Mouse (Mus musculus): Measurements from ENCODE around the gene Atl3. TPM values are rescaled to one million over a fixed set of nuclear protein-coding genes. Genes with fewer than 3 reads are reported as not detected.
A peak's percentile ranks its signal among the peaks of the same experiment; 100 is the strongest.

Gene Atl3
- polyA plus RNA-seq (2015; fragmentation: Nextera tagmentation; extraction: Ambion mirVana), result 14.0 and 16.2 TPM in 2 replicates

DNA sequence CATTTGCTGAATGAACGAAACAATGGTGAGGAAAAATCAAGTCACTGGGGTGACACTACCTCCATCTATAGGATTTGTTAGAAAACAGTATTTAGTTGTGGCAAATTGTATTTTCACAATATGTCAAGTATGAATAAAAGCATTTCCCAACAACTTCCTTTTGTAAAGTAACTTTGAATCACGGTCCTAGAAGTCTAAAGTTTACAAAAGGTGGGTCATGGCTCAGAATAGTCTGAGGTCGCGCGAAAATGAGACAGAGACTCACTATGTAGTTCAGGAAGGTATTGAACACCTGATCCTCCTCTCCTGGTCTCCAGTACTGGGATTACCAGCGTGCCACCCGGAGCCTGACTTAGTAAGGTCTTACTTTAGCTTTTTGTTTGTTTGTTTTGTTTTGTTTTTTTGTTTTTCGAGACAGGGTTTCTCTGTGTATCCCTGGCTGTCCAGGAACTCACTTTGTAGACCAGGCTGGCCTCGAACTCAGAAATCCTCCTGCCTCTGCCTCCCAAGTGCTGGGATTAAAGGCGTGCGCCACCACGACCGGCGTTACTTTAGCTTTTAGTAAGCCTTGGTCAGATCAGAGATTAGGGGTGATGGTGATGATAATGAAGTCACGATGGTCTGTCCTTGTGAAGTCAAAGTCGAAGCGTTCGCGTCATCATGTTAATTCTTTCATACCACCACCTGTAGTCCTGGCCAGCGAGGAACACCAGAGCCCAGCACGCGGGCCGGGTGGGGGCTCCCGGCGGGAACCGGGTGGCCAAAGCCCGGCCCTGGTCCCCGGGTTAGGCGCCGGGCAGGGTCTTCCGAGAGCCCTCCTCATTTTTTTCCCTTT lies at the start of gene Atl3:
TSS of gene Atl3 (plus strand) at position 689 of the 835 bp plus-strand sequence.
- peak within 1 kb of the TSS; percentile 98 for H3K27ac ChIP-seq (ENCODE audit: low read length)
- ATAC-seq (ENCODE audit: insufficient read depth, low FRiP score), result no peak
- 24% methylated on average over 31 of the region's 31 CpGs for WGBS
- no peaks in the 10 kb centered on the region for H3K9me3 ChIP-seq (replicated peaks; ENCODE audit: control insufficient read depth, low read length)
- H3K4me3 ChIP-seq (replicated peaks; ENCODE audit: low read length), result peak within 1 kb of the TSS; percentile 68
- no peaks in the 10 kb centered on the region for H3K27me3 ChIP-seq (ENCODE audit: control insufficient read depth, insufficient read depth, low read length)
- H3K9ac ChIP-seq (ENCODE audit: low read length), result peak within 1 kb of the TSS; percentile 88
- H3K4me1 ChIP-seq (ENCODE audit: control insufficient read depth, insufficient read depth, low read length), result no peaks in the 10 kb centered on the region
- H3K36me3 ChIP-seq (ENCODE audit: control insufficient read depth, insufficient read depth, low read length), result no peaks in the 10 kb centered on the region
- H3K4me2 ChIP-seq (ENCODE audit: low read depth, low read length), result peak within 1 kb of the TSS; percentile 67

DNA sequence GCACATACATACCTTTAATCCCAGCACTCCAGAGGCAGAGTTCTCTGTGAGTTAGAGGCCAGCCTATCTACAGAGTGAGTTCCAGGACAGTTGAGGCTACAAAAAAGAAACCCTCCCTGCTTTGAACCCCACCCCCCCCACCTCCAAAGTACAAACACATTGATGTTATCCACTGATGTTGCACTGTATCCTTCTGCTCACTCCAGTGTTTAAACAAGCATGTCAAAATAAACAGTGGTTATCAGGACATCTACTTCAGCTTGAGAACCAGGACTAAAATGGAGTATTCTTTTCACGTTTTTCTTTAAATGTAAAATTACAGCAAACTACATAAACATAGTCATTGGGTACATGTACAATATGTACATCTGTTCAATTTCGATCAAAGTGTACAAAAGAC lies 48.7 kb upstream of the Atl3 start:
- H3K4me2 ChIP-seq (ENCODE audit: low read depth, low read length), result no peak overlapping the region
- H3K27me3 ChIP-seq (ENCODE audit: control insufficient read depth, insufficient read depth, low read length), result no peaks in the 10 kb centered on the region
- no peaks in the 10 kb centered on the region for H3K4me1 ChIP-seq (ENCODE audit: control insufficient read depth, insufficient read depth, low read length)
- H3K9ac ChIP-seq (ENCODE audit: low read length), result no peak overlapping the region
- H3K4me3 ChIP-seq (replicated peaks; ENCODE audit: low read length), result no peak overlapping the region
- no peak overlapping the region for H3K27ac ChIP-seq (ENCODE audit: low read length)
- ATAC-seq (ENCODE audit: insufficient read depth, low FRiP score), result no peak
- 74% methylated on average over 2 of the region's 2 CpGs for WGBS
- no peaks in the 10 kb centered on the region for H3K36me3 ChIP-seq (ENCODE audit: control insufficient read depth, insufficient read depth, low read length)
- H3K9me3 ChIP-seq (replicated peaks; ENCODE audit: control insufficient read depth, low read length), result no peaks in the 10 kb centered on the region

DNA sequence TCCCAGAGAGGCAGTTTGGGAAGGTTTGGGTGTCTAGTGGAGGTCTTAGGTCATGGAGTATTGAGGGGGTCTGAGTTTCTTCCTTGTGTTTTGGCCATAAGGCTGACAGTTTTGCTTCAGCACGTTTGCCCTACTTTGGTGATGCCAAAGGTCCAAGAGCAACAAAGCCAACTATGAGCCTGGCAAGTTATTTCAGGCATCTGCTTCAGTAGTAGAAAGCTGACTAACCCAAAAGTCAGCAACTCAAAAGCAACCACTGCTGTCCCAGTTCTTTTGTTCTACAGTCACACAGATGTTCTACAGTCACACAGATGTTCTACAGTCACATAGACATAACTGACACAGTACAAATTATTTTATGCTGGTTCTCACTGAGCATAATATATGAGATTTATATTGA lies 48.2 kb upstream of the Atl3 start:
- Histone ChIP-seq H3K9me3 (replicated peaks; ENCODE audit: control insufficient read depth, low read length) (no peaks in the 10 kb centered on the region), H3K27ac (ENCODE audit: low read length) (no peak overlapping the region), H3K27me3 (ENCODE audit: control insufficient read depth, insufficient read depth, low read length) (no peaks in the 10 kb centered on the region), H3K9ac (ENCODE audit: low read length) (no peak overlapping the region), H3K4me2 (ENCODE audit: low read depth, low read length) (no peak overlapping the region), H3K4me3 (replicated peaks; ENCODE audit: low read length) (no peak overlapping the region), H3K36me3 (ENCODE audit: control insufficient read depth, insufficient read depth, low read length) (no peaks in the 10 kb centered on the region), H3K4me1 (ENCODE audit: control insufficient read depth, insufficient read depth, low read length) (no peaks in the 10 kb centered on the region)
- 55% methylated on average over 1 of the region's 1 CpGs for WGBS
- ATAC-seq (ENCODE audit: insufficient read depth, low FRiP score), result no peak

DNA sequence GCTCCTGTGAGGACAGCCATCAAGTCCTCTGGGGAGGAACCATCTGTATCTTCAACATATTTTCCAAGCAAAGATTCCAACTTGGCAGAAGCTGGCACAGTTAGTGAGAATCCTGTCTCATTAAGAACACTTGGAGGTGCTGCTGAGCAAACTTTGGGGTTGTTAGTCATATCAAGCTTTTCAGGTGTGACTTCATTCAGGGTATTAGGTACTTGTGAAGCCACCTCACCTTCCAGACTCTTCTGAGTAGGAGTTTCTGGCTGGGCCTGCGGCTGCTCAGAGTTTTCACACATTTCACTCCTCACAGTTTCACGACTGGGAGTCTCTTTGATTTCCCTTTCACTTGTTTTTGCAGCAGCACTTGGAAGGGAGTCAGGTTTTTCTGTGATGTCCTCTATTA lies 37.0 kb upstream of the Atl3 start:
- no peaks in the 10 kb centered on the region for H3K9me3 ChIP-seq (replicated peaks; ENCODE audit: control insufficient read depth, low read length)
- WGBS, result 62% methylated on average over 2 of the region's 2 CpGs
- no peak for ATAC-seq (ENCODE audit: insufficient read depth, low FRiP score)

DNA sequence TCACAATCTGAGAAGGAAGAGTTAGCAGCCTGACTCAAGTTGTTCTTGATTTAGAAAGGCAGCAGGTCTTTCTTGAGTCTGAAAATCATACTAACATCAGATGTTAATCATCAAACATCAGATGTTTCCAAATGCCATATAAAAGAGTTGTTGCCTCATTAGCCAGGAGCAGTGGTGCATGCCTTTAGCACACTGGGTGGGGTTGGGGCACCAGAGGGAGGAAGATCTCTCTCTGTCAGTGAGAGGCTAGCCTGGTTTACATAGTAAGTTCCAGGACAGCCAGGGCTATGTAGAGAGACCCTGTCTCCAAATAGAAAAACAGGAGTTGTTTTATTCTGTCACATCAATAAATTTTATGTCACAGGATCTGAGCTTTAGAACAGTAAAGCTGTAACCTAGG lies 34.9 kb upstream of the Atl3 start:
- ATAC-seq (ENCODE audit: insufficient read depth, low FRiP score), result no peak
- no peaks in the 10 kb centered on the region for H3K36me3 ChIP-seq (ENCODE audit: control insufficient read depth, insufficient read depth, low read length)

More for the DNA sequence above, 37.0 kb upstream of the Atl3 start:
- Histone ChIP-seq H3K4me3 (replicated peaks; ENCODE audit: low read length) (no peak overlapping the region), H3K9ac (ENCODE audit: low read length) (no peak overlapping the region), H3K36me3 (ENCODE audit: control insufficient read depth, insufficient read depth, low read length) (no peaks in the 10 kb centered on the region), H3K4me2 (ENCODE audit: low read depth, low read length) (no peak overlapping the region), H3K4me1 (ENCODE audit: control insufficient read depth, insufficient read depth, low read length) (no peaks in the 10 kb centered on the region), H3K27me3 (ENCODE audit: control insufficient read depth, insufficient read depth, low read length) (no peaks in the 10 kb centered on the region), H3K27ac (ENCODE audit: low read length) (no peak overlapping the region)

DNA sequence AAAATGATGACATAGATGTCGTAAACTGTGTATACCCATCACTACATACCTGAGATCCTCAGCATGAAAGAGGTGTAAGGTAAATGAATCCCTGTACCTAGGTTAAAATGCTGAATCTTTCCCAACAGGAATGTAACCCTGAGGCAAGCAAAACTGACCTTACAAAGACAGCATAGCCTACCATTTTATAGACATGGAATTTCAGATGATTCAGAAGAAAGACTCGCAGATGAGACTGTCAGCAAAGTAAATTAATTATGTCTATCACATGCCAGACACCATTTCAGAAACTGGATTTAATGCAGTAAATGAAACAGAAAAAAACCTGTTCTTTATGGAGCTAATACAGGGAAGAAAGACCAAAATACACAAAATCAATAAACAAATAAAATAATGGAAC lies 34.5 kb upstream of the Atl3 start:
- Histone ChIP-seq H3K4me3 (replicated peaks; ENCODE audit: low read length) (no peak overlapping the region), H3K4me1 (ENCODE audit: control insufficient read depth, insufficient read depth, low read length) (no peaks in the 10 kb centered on the region), H3K27ac (ENCODE audit: low read length) (no peak overlapping the region), H3K4me2 (ENCODE audit: low read depth, low read length) (no peak overlapping the region), H3K27me3 (ENCODE audit: control insufficient read depth, insufficient read depth, low read length) (no peaks in the 10 kb centered on the region), H3K36me3 (ENCODE audit: control insufficient read depth, insufficient read depth, low read length) (no peaks in the 10 kb centered on the region), H3K9ac (ENCODE audit: low read length) (no peak overlapping the region), H3K9me3 (replicated peaks; ENCODE audit: control insufficient read depth, low read length) (no peaks in the 10 kb centered on the region)
- 90% methylated on average over 2 of the region's 2 CpGs for whole genome bisulfite sequencing
- no peak for ATAC-seq (ENCODE audit: insufficient read depth, low FRiP score)

More for the DNA sequence above, 34.9 kb upstream of the Atl3 start:
- H3K4me2 ChIP-seq (ENCODE audit: low read depth, low read length), result no peak overlapping the region
- H3K9me3 ChIP-seq (replicated peaks; ENCODE audit: control insufficient read depth, low read length), result no peaks in the 10 kb centered on the region
- no peak overlapping the region for H3K4me3 ChIP-seq (replicated peaks; ENCODE audit: low read length)
- H3K9ac ChIP-seq (ENCODE audit: low read length), result no peak overlapping the region
- no peaks in the 10 kb centered on the region for H3K4me1 ChIP-seq (ENCODE audit: control insufficient read depth, insufficient read depth, low read length)
- no peak overlapping the region for H3K27ac ChIP-seq (ENCODE audit: low read length)
- H3K27me3 ChIP-seq (ENCODE audit: control insufficient read depth, insufficient read depth, low read length), result no peaks in the 10 kb centered on the region

DNA sequence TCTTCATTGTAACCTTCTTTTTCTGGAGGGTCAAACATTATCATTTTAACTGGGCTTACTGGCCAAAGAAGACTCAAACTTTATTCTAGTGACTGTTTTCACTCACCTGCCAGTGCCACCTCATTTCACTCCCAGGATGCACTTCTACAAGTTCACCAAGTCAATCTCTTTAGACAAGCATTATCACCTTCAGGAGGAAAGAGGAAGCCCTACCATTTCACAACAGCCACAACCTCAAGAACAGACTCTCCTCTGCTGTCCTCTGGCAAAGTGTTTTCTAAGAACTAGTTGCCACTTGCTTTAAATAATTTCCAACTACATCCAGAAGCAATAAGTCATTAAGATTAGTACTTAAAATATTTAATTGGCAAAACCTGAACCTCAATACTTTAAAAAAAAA lies 25.9 kb upstream of the Atl3 start:
- no peak for ATAC-seq (ENCODE audit: insufficient read depth, low FRiP score)
- Histone ChIP-seq H3K4me1 (ENCODE audit: control insufficient read depth, insufficient read depth, low read length) (no peaks in the 10 kb centered on the region), H3K9me3 (replicated peaks; ENCODE audit: control insufficient read depth, low read length) (no peaks in the 10 kb centered on the region), H3K4me2 (ENCODE audit: low read depth, low read length) (no peak overlapping the region), H3K36me3 (ENCODE audit: control insufficient read depth, insufficient read depth, low read length) (no peaks in the 10 kb centered on the region), H3K4me3 (replicated peaks; ENCODE audit: low read length) (no peak overlapping the region), H3K27ac (ENCODE audit: low read length) (no peak overlapping the region), H3K9ac (ENCODE audit: low read length) (no peak overlapping the region), H3K27me3 (ENCODE audit: control insufficient read depth, insufficient read depth, low read length) (no peaks in the 10 kb centered on the region)

DNA sequence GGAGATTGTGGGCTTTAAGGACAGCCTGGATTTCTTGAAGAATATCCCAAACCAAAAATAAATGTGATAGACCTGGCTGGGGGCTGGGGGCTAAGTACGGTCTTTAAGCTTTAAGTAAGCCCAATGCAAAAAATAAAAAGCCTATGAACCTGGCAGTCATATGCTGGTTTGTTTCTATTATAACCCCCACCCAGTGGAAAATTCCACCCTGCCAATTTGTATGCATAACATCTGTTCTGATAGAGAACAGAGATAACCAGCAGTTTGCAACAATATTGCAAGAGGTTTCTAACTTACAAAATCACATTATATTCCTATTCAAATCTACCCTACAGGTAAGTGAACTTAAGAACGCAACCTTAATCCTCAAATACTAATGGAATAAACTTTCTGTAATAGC lies 23.2 kb upstream of the Atl3 start:
- WGBS, result 78% methylated on average over 2 of the region's 2 CpGs
- no peak overlapping the region for H3K9ac ChIP-seq (ENCODE audit: low read length)
- no peak for ATAC-seq (ENCODE audit: insufficient read depth, low FRiP score)
- H3K27ac ChIP-seq (ENCODE audit: low read length), result no peak overlapping the region
- H3K4me3 ChIP-seq (replicated peaks; ENCODE audit: low read length), result no peak overlapping the region
- no peak overlapping the region for H3K4me2 ChIP-seq (ENCODE audit: low read depth, low read length)
- no peaks in the 10 kb centered on the region for H3K27me3 ChIP-seq (ENCODE audit: control insufficient read depth, insufficient read depth, low read length)
- H3K4me1 ChIP-seq (ENCODE audit: control insufficient read depth, insufficient read depth, low read length), result no peaks in the 10 kb centered on the region
- no peaks in the 10 kb centered on the region for H3K36me3 ChIP-seq (ENCODE audit: control insufficient read depth, insufficient read depth, low read length)
- H3K9me3 ChIP-seq (replicated peaks; ENCODE audit: control insufficient read depth, low read length), result no peaks in the 10 kb centered on the region

DNA sequence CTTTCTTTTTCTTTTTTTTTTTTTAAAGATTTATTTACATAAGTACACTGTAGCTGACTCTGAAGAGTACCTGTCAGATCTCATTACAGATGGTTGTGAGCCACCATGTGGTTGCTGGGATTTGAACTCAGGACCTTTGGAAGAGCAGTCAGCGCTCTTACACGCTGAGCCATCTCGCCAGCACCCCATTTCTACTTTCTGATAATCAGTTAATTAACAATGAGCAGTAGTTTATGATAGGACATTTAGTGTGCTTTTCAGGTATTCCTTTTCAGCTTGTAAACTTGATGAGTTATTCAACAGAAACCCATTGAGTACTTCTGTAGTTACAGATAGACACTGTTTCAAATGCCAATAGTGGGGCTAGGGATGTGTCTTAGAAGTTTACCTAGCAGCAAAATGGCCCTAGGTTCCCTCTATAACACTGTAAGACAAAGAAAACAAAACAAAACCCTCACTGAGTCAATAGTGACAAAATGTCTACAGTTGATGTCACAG lies 14.0 kb upstream of the Atl3 start:
- H3K9ac ChIP-seq (ENCODE audit: low read length), result no peak overlapping the region
- no peak overlapping the region for H3K27ac ChIP-seq (ENCODE audit: low read length)
- H3K36me3 ChIP-seq (ENCODE audit: control insufficient read depth, insufficient read depth, low read length), result no peaks in the 10 kb centered on the region
- no peak for ATAC-seq (ENCODE audit: insufficient read depth, low FRiP score)
- H3K9me3 ChIP-seq (replicated peaks; ENCODE audit: control insufficient read depth, low read length), result no peaks in the 10 kb centered on the region
- no peak overlapping the region for H3K4me3 ChIP-seq (replicated peaks; ENCODE audit: low read length)
- WGBS, result 100% methylated on average over 3 of the region's 3 CpGs
- no peaks in the 10 kb centered on the region for H3K27me3 ChIP-seq (ENCODE audit: control insufficient read depth, insufficient read depth, low read length)
- no peak overlapping the region for H3K4me2 ChIP-seq (ENCODE audit: low read depth, low read length)
- peaks cover 3% of the 10 kb centered on the region for H3K4me1 ChIP-seq (ENCODE audit: control insufficient read depth, insufficient read depth, low read length)
